Mouse (Mus musculus): ENCODE results near the gene Cntn6.

- TF ChIP-seq CTCF (IDR thresholded peaks at IDR 0.05; ENCODE audit: low read depth), result no peak
- no peak for TF ChIP-seq EP300 (IDR thresholded peaks at IDR 0.05; ENCODE audit: low read depth)
Measured at GRCm38 (mm10) chr6:104602894-104603293, 110.3 kb downstream of the Cntn6 start.

Data from liver, postnatal 0 days (tissue).